Mouse (Mus musculus) granulocyte monocyte progenitor cell, adult 5-6 weeks (primary cell): ENCODE measurements around the gene Iqschfp. TPM values are rescaled to one million over a fixed set of nuclear protein-coding genes. Genes with fewer than 3 reads are reported as not detected.

Source experiments
- ATAC-seq: replicated peaks from 2 replicates; pipeline ENCODE4 v1.8.0; 2016; ENCODE audit warnings: mild to moderate bottlenecking, moderate TSS enrichment, inconsistent platforms; ENCODE audit not compliant: poor library complexity, severe bottlenecking
- total RNA-seq, 2 experiments: library from RNA; stranded (forward) in 1 of 2; stranded (reverse) in 1 of 2; fragments of 200-712, 200-1000 nt in 1 of 2; fragments of >200 nt in 1 of 2; fragmentation: Nextera tagmentation in 1 of 2; gene quantifications; 2 replicates each; pipeline ENCODE4 v1.2.3; 2014 to 2017

The Iqschfp gene
- total RNA-seq, 2 experiments from 2014 or later, result not detected

GRCm38 (mm10) chr3:68512327-68512726, 620.3 kb downstream of the Iqschfp start:
- ATAC-seq, result no peak

GRCm38 (mm10) chr3:68513340-68514119, 621.5 kb downstream of the Iqschfp start:
- ATAC-seq, result no peak

DNA sequence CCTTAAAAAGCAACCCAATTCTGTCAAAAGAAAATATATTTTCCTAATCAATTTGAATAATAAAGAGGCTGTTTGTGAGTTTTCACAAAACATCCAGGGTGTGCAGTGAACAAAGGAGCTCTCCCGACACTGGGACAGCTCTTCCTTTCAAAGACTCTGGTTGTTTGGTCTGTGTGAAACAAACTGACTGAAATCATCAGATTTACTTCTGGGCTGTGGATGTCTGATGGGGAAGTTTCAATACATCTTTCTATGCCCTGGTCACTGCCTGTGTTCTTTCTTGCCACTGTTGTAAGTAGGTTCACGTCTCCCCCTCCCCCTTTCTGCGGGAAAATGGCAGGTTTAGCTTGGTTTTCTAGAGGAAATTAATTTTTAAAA, 622.1 kb downstream of the Iqschfp start:
- ATAC-seq, result no peak

GRCm38 (mm10) chr3:68514717-68515116, 622.7 kb downstream of the Iqschfp start:
- no peak for ATAC-seq

GRCm38 (mm10) chr3:68516393-68517081, 624.5 kb downstream of the Iqschfp start:
- ATAC-seq, result no peak

DNA sequence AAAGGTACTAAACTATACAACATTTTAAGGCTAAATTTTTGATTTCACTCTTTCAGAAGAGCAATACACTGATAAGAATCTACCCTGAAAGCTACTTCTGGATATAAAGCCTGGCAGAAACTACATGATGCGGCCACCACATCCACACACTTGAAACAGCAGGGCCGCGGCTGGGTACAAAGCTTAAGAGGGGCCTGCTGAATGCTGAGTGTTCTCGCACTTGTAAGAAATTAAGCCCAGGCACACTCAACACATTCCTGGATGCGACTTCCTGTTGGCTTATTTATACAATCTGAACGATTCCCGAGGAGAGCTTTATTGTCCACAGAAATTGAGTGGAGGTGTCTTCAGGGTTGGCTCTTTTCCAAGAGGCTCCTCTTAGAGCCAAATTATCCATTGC, 625.2 kb downstream of the Iqschfp start:
- no peak for ATAC-seq

DNA sequence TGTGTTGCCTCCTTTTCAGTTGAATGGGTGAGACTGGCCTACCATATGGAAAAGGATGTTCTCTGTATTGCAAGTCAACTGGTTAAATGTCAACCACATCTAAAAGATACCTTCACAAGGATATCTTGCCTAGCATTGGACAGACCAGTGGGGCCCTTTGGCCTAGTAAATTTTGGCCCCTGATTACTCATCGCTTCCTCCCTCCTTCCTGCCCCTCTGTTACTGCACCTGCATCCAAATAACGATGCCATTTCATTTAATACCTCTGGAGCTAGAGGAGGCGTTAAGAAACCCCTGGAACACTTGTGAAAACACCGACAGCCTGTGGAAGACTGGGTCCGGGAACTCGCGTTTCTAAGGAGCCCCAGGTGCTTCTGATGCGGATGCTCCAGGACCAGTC, 626.0 kb downstream of the Iqschfp start:
- no peak for ATAC-seq

DNA sequence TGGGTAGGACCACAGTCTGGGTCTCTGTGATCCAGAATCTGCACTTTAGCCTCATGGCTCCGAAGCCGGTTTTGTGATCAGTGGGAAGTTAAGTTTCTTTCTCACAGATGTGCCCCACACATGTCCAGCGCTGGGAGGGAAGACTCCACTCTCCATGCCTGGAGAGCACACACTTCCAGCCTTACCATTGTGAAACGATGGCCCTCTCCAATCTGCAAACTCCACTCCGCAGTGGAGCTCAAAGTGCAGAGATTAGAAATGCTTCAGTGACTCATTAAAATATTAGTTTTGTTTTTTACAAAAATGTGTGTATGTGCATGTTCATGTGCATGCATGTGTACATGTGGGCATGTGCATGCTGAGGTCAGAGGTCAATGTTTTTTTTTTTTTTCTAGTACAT, 626.6 kb downstream of the Iqschfp start:
- no peak for ATAC-seq

- no peak for ATAC-seq
Observed at GRCm38 (mm10) chr3:68525361-68525878, 633.4 kb downstream of the Iqschfp start.

DNA sequence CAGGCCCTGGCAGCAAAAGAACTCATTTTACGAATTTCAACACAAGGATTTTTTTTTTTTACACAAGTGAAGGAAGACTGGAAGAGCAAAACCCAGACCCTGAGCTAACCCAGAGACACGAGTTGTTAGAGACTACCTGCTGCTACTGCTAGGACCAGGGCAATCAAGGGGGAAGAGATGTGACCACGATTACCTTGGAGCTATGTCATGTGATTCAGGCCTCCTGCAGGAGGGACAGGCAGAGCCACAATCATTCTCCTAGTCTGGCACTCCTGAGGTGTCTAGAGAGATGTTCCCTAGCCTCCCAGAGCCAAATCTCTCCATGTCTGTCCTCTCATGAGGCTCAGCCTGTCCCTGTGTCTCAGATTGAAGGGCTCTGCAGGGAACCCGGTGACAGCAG, 634.4 kb downstream of the Iqschfp start:
- ATAC-seq, result no peak

DNA sequence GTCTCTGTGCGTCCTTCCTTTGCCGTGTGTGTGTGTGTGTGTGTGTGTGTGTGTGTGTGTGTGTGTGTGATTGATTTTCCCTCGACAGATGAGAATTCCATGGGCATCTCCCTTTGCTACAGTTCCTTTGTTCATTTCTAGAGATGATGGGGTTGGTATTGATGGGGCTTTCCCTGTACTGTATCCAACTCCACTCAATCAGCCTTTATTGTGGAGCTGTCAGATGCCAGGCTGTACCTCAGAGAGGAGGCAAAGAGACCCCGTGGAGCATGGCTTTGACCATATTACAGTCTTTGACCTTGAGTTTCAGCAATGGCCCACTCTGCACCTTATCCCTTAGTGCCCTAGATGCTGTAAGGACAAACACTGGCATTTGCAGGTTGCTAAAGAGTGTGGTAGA, 635.1 kb downstream of the Iqschfp start:
- ATAC-seq, result no peak

- no peak for ATAC-seq
Observed at GRCm38 (mm10) chr3:68531908-68532307, 639.9 kb downstream of the Iqschfp start.

- ATAC-seq, result no peak
Observed at GRCm38 (mm10) chr3:68534571-68535051, 642.6 kb downstream of the Iqschfp start.

GRCm38 (mm10) chr3:68535160-68535728, 643.2 kb downstream of the Iqschfp start:
- ATAC-seq, result no peak

- ATAC-seq, result no peak
Observed at GRCm38 (mm10) chr3:68536071-68536470, 644.0 kb downstream of the Iqschfp start.

DNA sequence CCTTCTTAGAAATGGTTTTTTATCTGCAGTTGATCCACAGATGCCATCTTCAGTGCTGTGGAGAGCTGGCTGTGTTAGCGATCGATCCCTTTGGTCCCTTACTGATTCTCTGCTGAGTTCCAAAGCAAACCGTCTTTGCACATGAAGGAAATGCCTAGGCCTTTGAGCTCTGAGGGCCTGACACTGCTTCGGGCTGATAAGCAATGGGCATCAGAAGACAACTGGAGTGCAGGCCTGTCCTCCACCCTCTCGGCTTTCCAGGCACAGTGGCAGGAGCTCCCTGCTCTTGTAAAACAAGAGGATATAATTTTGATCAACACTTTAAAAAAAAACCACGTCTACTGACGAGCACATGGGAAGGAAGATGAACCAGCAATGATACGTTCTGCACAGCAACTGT, 649.7 kb downstream of the Iqschfp start:
- ATAC-seq, result no peak

- ATAC-seq, result peak; percentile 95
Observed at GRCm38 (mm10) chr3:68542944-68543501, 651.0 kb downstream of the Iqschfp start.

DNA sequence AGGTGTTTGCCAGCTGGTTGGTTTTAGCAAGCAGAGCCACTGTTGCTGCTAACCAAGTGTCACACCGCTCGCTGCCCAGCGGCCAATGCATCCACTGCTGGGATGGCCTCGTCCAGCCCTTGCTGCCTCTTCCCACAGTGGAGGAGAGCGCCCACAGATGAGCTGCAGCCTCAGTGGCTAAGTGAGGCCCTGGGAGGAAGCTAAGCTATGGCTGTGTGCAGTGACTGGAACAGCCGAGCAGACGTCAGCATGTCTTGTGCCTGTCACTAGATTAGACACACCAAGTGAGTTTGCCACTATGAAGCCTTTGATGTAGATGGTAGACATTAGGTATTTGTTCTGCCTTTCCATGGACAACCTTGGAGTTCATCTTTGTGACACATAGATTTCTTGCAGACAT, 652.8 kb downstream of the Iqschfp start:
- ATAC-seq, result no peak

- ATAC-seq, result no peak
Observed at GRCm38 (mm10) chr3:68545898-68546297, 653.9 kb downstream of the Iqschfp start.

- peak; percentile 58 for ATAC-seq
Observed at GRCm38 (mm10) chr3:68555087-68555662, 663.1 kb downstream of the Iqschfp start.
